Mouse (Mus musculus): ENCODE data around the gene Trap1a. TPM values are rescaled to one million over a fixed set of nuclear protein-coding genes. Genes with fewer than 3 reads are reported as not detected.
"Not testable (repeated sequence)": the region's sequence is repeated elsewhere in the genome, so short reads cannot be mapped to it uniquely, and the experiment has no call there.

Gene Trap1a
- not detected in 3 replicates for total RNA-seq (2017)

DNA sequence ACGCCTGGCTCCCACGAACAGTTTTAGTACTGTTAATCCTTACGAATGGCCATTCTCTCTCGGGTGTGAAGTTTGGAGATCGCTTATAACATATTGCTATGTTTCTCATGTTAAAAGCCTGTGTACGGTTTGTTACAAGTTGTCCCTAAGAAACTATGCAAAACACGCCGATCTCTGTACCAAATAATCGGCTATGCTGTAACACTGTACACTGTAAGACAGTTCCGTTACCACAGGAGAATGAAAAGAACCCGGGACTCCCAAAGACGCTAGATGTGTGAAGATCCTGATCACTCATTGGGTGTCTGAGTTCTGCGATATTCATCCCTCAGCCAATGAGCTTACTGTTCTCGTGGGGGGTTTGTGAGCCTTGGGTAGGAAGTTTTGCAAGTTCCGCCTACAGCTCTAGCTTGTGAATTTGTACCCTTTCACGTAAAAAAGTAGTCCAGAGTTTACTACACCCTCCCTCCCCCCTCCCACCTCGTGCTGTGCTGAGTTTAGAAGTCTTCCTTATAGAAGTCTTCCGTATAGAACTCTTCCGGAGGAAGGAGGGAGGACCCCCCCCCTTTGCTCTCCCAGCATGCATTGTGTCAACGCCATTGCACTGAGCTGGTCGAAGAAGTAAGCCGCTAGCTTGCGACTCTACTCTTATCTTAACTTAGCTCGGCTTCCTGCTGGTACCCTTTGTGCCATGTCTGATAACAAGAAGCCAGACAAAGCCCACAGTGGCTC is at the start of gene Trap1a:
Gene Trap1a, plus strand, starts transcription at position 421 of the 732 bp plus-strand sequence.
- no peak for ATAC-seq (replicated peaks; ENCODE audit: insufficient number of reproducible peaks, low FRiP score, low TSS enrichment, poor library complexity, severe bottlenecking)

DNA sequence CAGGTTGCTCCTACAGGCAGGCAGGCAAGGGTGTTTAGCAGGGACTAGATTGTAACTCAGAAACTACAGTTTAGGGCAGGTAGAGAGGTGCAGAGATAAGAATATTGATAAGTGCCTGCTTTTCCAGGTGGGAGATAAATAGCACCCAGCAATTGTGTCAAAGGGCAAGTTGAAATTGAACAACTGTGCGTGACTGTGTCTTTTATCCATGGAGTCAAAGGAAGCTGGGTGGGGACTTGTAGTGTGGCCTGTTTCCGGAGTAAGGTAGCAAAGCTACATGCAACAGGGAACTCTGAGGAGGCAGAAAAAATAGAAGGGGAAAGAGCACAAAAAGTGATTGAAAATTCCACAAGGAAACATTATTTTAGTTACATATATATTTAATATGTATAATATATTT is 40.4 kb upstream of the Trap1a start:
- ATAC-seq (replicated peaks; ENCODE audit: insufficient number of reproducible peaks, low FRiP score, low TSS enrichment, poor library complexity, severe bottlenecking): no peak

DNA sequence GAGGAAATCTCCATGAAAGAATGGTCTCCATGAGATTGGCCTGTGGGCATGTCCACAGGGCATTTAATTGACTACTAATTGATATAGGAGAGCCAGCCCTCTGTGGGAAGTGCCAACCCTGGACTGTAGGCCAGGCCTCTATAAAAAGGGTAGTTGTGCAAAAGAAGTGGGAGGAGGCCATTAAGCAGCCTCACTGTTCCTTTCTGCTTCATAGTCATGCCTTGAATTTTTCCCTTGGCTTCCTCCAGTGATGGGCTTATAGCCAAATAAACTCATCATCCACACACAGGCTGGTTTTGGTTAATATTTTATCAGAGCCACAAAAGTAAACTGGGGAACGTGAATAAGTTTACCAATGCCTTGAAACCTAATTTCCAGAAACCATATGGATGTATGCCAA is 38.2 kb upstream of the Trap1a start:
- ATAC-seq (replicated peaks; ENCODE audit: insufficient number of reproducible peaks, low FRiP score, low TSS enrichment, poor library complexity, severe bottlenecking): no peak

DNA sequence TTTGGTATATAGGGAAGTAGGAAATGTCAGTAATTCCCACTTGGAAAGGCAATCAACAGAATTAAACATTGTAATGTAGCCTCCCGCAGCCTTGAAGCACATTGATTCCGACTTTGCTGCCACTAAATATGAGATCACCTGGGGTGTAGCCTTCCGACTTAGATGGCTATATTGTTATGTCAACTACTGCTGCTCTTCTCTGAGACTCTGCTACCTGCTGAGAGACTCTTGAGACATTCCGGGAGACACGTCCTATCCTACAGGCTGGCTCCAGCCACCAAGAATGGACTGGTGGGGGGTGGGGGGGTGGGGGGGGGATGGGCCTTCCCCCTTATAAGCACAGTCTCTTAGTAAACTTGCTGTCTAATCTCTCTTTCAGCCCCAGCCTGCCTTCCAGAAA is 16.1 kb upstream of the Trap1a start:
- not testable (repeated sequence) for ATAC-seq (replicated peaks; ENCODE audit: insufficient number of reproducible peaks, low FRiP score, low TSS enrichment, poor library complexity, severe bottlenecking)

DNA sequence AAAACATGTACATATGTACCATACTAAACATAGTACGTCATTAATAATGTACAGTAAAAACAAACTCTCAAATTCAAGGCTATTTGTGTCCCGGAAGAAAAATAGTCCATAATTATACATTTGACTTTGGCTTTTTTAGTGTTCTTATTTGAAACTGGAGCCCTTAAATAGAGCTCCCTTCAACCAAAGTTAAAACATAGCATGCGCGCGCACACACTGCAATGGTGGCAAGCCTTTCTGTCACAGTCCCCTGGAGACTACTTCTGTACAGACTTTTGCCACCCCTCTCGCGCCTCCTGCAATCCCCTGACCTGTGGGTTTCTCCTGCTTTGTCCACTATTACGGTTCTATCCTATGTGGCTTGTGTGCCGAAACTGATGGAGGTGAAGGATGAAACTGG is 900 bp upstream of the Trap1a start:
- ATAC-seq (replicated peaks; ENCODE audit: insufficient number of reproducible peaks, low FRiP score, low TSS enrichment, poor library complexity, severe bottlenecking): no peak

DNA sequence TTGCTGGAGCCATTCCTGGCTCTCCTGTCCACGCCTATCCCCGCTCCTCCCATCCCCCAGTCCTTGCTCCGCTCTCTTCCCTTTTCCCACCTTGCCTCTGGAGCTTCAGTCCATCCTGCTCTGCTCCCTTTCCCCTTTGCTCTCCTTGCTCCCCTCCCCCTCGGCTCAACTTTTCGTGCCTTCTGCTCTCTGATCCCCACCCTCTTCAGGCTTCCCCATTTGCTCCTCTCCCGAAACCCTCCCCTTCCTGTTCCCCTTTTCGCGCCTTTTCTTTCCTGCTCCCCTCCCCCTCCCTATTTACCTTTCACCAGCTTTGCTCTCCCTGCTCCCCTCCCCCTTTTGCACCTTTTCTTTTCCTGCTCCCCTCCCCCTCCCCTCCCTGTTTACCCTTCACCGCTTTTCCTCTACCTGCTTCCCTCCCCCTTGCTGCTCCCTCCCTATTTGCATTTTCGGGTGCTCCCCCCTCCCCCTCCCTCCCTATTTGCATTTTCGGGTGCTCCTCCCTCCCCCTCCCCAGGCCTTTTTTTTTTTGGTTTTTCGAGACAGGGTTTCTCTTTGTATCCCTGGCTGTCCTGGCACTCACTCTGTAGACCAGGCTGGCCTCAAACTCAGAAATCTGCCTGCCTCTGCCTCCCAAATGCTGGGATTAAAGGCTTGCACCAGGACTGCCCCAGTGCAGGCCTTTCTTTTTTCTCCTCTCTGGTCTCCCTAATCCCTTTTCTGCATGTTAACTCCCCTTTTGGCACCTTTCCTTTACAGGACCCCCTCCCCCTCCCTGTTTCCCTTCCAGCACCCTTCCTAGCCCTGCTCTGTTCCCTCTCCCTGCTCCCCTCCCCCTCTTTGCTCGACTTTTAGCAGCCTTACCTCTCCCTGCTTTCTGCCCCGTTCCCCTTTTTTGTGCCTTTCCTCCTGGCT is 1.3 kb downstream of the Trap1a start:
- no peak for ATAC-seq (replicated peaks; ENCODE audit: insufficient number of reproducible peaks, low FRiP score, low TSS enrichment, poor library complexity, severe bottlenecking)

DNA sequence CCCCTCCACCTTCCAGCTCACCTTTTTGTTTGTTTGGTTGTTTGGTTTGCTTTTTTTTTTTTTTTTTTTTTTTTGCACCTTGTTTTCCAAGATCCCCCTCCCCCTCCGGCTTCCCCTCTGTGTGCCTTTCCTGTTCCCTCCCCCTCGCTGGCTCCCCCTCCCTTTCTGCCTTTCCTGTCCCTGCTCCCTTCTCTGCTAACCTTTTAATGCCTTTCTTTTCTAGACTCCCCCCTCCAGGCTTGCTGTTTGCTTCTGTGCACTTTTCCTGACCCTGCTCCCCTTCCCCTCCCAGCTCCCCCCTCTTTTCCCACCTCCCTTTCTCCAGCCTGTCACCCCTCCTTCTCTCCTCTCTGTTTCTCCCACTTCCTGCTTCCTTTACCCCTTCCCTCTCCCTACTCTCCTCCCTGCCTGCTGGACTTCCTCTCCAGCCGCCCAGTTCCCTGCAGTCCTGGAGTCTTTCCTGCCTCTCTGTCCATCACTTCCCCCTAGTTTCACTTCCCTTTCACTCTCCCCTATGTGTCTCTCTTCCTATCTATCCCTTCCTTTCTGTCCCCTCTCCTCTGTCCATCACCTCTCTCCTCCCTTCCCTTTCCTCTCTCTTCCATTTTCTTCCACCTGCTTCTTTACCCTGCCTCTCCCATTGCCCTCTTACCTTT is 2.1 kb downstream of the Trap1a start:
- ATAC-seq (replicated peaks; ENCODE audit: insufficient number of reproducible peaks, low FRiP score, low TSS enrichment, poor library complexity, severe bottlenecking): no peak

DNA sequence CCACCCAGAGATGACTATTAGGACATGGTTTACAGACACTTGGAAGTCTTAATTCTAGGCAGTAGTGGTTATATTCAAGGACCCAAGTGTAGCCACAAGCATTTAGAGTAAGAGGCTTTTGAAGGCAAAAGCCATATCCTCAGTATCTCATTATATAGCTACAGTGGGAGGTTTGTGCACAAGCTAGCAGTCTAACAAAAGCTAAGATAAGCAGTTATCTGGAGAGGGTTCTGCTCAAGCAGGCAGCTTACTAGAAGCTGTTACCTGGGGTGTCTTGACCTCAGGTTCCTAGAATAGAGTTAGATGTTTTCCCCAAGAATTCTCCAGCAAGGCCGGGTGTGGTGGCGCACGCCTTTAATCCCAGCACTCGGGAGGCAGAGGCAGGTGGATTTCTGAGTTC is 6.1 kb downstream of the Trap1a start:
- no peak for ATAC-seq (replicated peaks; ENCODE audit: insufficient number of reproducible peaks, low FRiP score, low TSS enrichment, poor library complexity, severe bottlenecking)

DNA sequence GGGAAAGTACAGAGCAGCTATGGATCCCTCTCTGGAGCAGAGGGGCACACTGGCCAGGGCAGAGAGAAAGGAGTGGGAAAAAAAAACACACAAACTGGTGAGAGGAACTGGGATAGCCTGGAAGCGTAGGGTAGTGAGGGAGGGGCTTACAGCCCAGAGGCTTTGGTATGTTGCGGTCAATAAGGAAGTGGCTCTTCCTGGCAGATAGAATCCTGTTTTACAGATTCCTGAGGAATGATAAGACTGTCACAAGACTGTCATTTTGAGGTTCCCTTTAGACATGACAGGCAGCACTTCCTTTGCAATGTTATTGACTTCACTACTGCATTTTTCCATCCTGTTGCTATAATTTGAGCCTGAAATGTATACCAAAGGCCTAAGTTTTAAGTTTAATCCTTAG is 7.7 kb downstream of the Trap1a start:
- ATAC-seq (replicated peaks; ENCODE audit: insufficient number of reproducible peaks, low FRiP score, low TSS enrichment, poor library complexity, severe bottlenecking): no peak

DNA sequence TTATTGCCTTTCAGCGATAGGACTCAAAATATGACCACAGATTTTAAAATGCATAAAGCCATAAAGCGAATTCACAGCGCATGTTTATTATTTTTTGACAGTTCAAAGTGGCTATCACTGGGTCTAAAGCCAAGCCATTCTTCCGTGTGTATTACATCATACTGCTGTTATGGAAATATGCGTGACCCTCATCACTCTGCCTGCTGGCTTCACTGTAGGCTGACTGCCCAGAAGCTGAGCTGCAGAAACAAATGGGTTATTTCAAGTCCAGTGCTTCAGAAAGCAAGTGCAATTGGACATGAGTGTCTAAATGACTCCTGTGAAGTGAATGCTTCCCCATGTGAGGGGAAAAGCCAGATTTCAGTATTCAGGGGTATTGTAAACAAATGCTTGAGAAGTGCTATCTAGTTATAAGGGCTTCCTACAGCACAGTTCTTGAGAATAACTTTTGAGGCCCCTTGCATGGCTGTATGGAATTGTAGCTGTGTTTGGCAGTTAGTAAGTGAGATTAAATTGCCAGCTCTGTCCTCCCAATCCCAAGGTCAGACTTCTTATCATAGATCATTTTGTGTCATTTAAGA is 18.8 kb downstream of the Trap1a start:
- no peak for ATAC-seq (replicated peaks; ENCODE audit: insufficient number of reproducible peaks, low FRiP score, low TSS enrichment, poor library complexity, severe bottlenecking)

DNA sequence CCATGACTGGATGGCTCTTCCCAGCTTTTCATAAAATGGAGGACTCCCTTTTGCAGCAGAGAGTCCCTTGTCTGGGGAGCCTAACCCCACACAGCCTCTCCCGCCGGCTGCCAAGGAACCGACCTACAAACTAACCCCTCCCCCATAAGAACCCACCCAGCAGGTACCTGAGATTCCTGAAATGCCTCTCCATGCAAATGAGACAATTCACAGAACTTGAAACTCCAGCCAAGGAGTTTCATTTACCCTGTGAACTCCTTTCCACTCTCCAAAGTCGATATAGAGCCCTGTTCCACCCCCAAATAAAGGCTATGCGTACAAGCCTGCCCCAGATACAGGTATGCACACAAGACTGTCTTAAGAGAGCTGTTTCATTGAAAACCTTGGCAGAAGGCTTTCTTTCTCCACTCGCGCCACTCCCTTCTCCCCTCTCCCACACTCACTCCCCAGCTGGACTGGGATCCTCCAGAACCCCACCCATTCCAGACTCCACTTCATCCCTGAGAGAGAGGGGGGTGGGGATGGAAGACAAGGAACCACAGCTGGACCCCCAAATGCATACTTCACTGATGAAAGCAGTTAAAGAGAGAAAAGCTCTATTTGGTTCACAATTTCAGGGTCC is 24.3 kb downstream of the Trap1a start:
- ATAC-seq (replicated peaks; ENCODE audit: insufficient number of reproducible peaks, low FRiP score, low TSS enrichment, poor library complexity, severe bottlenecking): no peak

DNA sequence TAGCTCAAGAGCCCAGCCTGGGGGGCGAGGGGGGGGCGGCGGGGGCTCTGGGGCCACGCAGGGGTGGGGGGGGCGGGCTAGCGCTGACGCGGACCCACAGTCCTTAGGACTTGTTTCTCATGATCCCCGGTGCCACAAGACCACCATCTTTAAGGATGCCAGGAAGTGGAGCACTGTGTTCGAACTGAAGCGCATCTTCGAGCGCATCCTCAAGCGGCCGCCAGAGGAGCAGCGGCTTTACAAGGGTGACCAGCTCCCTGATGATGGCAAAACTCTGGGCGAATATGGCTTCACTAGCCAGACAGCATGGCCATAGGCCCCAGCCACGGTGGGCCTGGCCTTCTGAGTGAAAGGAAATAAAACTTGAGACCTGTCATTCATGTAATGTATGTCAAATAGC is 24.9 kb downstream of the Trap1a start:
- ATAC-seq (replicated peaks; ENCODE audit: insufficient number of reproducible peaks, low FRiP score, low TSS enrichment, poor library complexity, severe bottlenecking): no peak

DNA sequence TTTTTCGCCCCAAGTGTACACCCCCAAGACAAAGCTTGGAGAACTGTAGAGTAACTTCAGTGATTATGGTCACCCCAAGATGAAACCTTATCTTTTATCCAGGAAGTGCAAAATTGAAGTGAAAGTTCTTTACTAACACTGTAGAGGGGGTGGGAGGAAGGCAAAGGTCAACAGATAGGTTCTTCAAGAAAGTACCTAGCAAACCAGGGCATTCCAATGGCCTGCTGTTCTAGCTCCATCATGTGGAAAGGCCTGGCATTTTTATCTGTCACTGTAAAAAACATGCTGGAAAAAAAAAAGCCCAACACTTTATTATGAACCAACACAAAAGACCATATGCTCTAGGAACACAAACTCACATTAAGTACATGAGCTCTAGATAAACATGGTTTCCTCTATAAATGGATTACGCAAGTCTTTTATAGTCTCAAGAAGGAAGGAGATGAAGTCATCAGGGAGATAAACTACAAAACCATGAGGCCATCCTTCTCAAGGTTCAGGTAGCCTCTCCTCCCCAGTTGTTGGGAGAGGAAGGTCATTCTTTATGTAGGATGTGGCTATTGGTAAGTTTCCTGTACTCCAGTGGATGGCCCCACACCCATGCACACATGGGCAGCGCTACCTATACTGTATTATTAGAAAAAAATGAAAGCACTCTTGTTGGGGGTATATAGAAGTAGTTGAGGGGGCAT is 33.5 kb downstream of the Trap1a start:
- ATAC-seq (replicated peaks; ENCODE audit: insufficient number of reproducible peaks, low FRiP score, low TSS enrichment, poor library complexity, severe bottlenecking): no peak

DNA sequence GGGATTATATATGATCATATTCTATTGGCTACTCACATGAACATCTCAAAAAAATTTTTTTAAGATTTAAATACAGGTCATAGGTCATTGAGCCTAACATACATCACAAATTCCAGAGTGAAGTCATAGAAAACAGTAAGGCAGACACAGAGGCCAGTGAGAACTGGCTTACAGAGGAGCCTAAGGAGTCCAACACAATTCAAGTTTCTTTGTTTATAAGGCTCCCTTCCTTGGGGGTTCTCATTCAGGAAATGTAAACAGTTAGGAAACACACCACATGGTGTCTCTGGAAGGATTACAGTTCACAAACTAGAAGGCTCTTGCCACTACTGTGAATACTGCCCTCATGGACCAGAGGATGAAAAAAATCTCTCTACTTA is 34.0 kb downstream of the Trap1a start:
- no peak for ATAC-seq (replicated peaks; ENCODE audit: insufficient number of reproducible peaks, low FRiP score, low TSS enrichment, poor library complexity, severe bottlenecking)

DNA sequence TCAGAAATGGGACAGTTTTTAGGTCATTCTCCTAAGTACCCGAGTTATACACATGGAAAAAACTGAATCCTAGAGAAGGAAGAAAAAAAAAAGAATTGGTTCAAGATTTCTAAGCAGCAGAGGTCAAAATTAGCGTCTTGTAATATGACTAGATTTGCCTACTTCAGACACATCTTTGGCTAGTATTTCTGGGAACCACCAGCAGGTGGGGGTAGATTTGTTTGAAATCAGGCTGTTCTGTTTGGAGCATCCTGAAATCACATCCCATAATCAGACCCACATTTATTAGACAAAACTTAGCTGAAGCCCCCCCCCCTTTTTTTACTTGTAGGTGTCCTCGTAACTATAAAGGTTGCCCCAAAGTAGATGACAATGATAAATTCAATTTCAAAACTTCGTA is 35.6 kb downstream of the Trap1a start:
- no peak for ATAC-seq (replicated peaks; ENCODE audit: insufficient number of reproducible peaks, low FRiP score, low TSS enrichment, poor library complexity, severe bottlenecking)

DNA sequence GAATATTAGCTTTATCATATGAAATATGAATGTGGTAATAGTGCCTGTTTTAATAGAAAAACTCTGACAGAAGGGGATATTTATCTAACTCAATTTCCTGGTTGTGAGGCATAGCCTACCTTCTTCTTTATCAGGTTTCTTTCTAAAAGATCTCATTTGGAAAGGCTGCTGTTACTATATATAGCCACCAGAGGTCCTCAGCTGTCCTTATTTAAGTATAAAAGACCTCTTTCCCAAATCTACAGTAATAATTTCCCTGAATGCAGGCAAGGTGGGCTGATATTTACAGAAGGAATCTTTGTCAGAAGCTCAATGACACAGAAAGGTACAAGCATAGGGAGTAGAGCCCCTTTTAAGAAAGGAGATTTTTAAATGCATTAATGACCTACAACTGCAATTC is 39.2 kb downstream of the Trap1a start:
- no peak for ATAC-seq (replicated peaks; ENCODE audit: insufficient number of reproducible peaks, low FRiP score, low TSS enrichment, poor library complexity, severe bottlenecking)
